Mouse (Mus musculus) spleen, adult 2 months (tissue): ENCODE results near the gene Papln.

Experiments used
- CTCF ChIP-seq: fragments of 200-500 bp; IDR thresholded peaks from 2 replicates; pipeline ENCODE4 v1.5.1; 2011; ENCODE audit warnings: mild to moderate bottlenecking, inconsistent platforms; ENCODE audit not compliant: insufficient read depth, insufficient read length, insufficient replicate concordance; ENCODE audit errors: extremely low read depth
- POLR2A ChIP-seq: fragments of 200-500 bp; IDR thresholded peaks from 2 replicates; pipeline ENCODE4 v1.6.1; 2011; ENCODE audit warnings: low read depth, low read length, inconsistent platforms

DNA sequence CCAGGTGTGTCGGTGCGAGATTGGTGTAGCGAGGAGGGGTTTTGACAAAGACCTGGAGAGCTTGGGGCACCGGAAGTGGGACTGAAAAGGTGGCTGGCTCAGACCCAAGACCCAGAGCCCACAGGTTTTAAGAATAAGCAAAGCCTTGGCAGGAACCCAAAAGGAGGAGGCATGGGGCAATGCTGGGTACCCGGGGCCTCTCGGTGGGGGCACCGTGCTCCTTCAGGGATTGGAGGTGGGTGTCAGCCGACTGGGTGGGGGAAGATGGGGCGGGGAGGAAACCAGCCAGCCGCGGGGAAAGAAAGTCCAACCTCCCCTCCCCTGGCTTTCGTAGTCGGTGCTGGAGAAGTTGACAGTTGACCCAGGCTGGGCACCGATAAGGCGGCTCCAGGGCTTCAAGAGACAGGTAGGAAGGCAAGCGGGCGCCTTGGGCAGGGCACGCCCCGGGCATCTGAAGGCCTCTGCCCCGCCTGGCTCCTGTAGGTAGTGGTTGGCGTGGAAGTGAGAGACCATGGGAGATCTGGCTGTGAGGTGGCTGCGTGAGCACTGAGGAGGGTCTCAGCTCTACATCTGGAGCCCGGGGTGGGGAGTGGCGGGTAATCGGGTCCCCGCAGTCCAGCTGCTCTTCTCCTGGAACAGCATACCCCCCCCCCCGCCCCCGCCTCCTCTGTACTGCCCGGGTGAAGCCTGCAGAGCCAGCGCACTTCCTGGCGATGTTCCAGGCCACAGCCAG is at the start of gene Papln:
- no peak for TF ChIP-seq POLR2A
- no peak for TF ChIP-seq CTCF
